In genomic region chr4:4791180-4791579, GRCm38 (mm10) we compare ENCODE assay signal across 10 mouse cellular contexts. TPM values are rescaled to one million over a fixed set of nuclear protein-coding genes. Genes with fewer than 3 reads are reported as not detected.
DNase-seq lines count a peak whose midpoint lies in the region; ATAC-seq and TF ChIP-seq lines count a peak whose summit lies in the region.
"Had no signal": no experiment of that assay in that cellular context is flagged by ENCODE, and none has a peak within 500 bp of the region (broad histone marks: within the 10 kb centered on the region; RNA-seq: fewer than 3 reads in every experiment).

No protein-coding gene starts in this region.

- TF ChIP-seq CTCF in cortical plate, adult 2 months (IDR thresholded peaks at IDR 0.05; ENCODE audit: extremely low read depth, insufficient read depth, low read length): no peak
- no peak for TF ChIP-seq CTCF in hindbrain, postnatal 0 days (IDR thresholded peaks at IDR 0.05; ENCODE audit: low read depth)

- H3K4me3 ChIP-seq in heart, embryonic 11.5 days (ENCODE audit: low read depth, low read length): peak overlapping the region; percentile 74
- H3K4me3 ChIP-seq in cortical plate, adult 2 months (ENCODE audit: insufficient read depth, low read length): peak overlapping the region; percentile 92; the same call in 1 of the 2 replicates
- H3K4me3 ChIP-seq in hindbrain, postnatal 0 days (ENCODE audit: low read length): peak overlapping the region; percentile 97
- H3K4me3 ChIP-seq in midbrain, embryonic 13.5 days (replicated peaks): peak overlapping the region; percentile 85

- no peak for ATAC-seq in heart, embryonic 11.5 days (replicated peaks; ENCODE audit: insufficient number of reproducible peaks, low FRiP score, low TSS enrichment)
- no peak for ATAC-seq in hindbrain, postnatal 0 days
- ATAC-seq in midbrain, embryonic 13.5 days: no peak

- peak overlapping the region; percentile 86 for H3K4me2 ChIP-seq in heart, embryonic 11.5 days
- H3K4me2 ChIP-seq in hindbrain, postnatal 0 days (ENCODE audit: low read depth, low read length): peak overlapping the region; percentile 62
- H3K4me2 ChIP-seq in midbrain, embryonic 13.5 days (replicated peaks): peak overlapping the region; percentile 59

- H3K27me3 ChIP-seq in heart, embryonic 11.5 days (ENCODE audit: control insufficient read depth, insufficient read depth, low read length): no peaks in the 10 kb centered on the region
- H3K27me3 ChIP-seq in hindbrain, postnatal 0 days (ENCODE audit: insufficient read depth, low read length): no peaks in the 10 kb centered on the region
- no peaks in the 10 kb centered on the region for H3K27me3 ChIP-seq in midbrain, embryonic 13.5 days

- 94% methylated on average over 1 of the region's 1 CpGs for WGBS in heart, embryonic 11.5 days (ENCODE audit: insufficient replicate concordance)
- WGBS in hindbrain, postnatal 0 days: 84% methylated on average over 1 of the region's 1 CpGs
- 93% methylated on average over 1 of the region's 1 CpGs for WGBS in midbrain, embryonic 13.5 days

- 0 out of 2 replicates have a peak, but pooled peaks cover 6% of the 10 kb centered on the region for H3K36me3 ChIP-seq in heart, embryonic 11.5 days (ENCODE audit: control insufficient read depth, insufficient read depth, low read length)
- no peaks in the 10 kb centered on the region for H3K36me3 ChIP-seq in hindbrain, postnatal 0 days (ENCODE audit: insufficient read depth, low read length)
- peaks cover 22% of the 10 kb centered on the region for H3K36me3 ChIP-seq in midbrain, embryonic 13.5 days

- TF ChIP-seq POLR2A in cortical plate, adult 2 months (IDR thresholded peaks at IDR 0.05; ENCODE audit: extremely low read depth, insufficient read depth, low read length): no peak

- H3K4me1 ChIP-seq in heart, embryonic 11.5 days (ENCODE audit: control insufficient read depth, insufficient read depth, low read length): peaks cover 4% of the 10 kb centered on the region
- no peaks in the 10 kb centered on the region for H3K4me1 ChIP-seq in cortical plate, adult 2 months (ENCODE audit: control insufficient read depth, insufficient read depth, low read length)
- H3K4me1 ChIP-seq in hindbrain, postnatal 0 days (ENCODE audit: insufficient read depth, low read length): peaks cover 8% of the 10 kb centered on the region; the same call in 1 of the 2 replicates
- peaks cover 22% of the 10 kb centered on the region for H3K4me1 ChIP-seq in midbrain, embryonic 13.5 days (replicated peaks)

- no peak overlapping the region for H3K9ac ChIP-seq in heart, embryonic 11.5 days (ENCODE audit: low read depth, low read length)
- H3K9ac ChIP-seq in hindbrain, postnatal 0 days (replicated peaks; ENCODE audit: low read length): peak overlapping the region; percentile 98; the same call in 1 of the 2 replicates
- peak overlapping the region; percentile 97 for H3K9ac ChIP-seq in midbrain, embryonic 13.5 days (replicated peaks)

- no peak for DNase-seq in heart, adult 9 months (ENCODE audit: low spot score in 2 of 2)
- no peak for DNase-seq in hindbrain, postnatal 0 days (ENCODE audit: low spot score)
- DNase-seq in c-Kit-positive CD71-positive TER-119-positive erythroid progenitor cells, embryonic 14.5 days (ENCODE audit: low spot score): no peak
- DNase-seq in Muller cell, postnatal 12 days (ENCODE audit: inconsistent ontology term): no peak
- DNase-seq in adrenal gland, adult (ENCODE audit: inconsistent age in 2 of 2, low spot score in 1 of 2): no peak
- DNase-seq: heart, postnatal 36 days; lung, postnatal 10 days had no signal

- H3K27ac ChIP-seq in heart, embryonic 11.5 days (ENCODE audit: low read depth, low read length): no peak overlapping the region
- H3K27ac ChIP-seq in cortical plate, adult 2 months (ENCODE audit: insufficient read depth, low read length): no peak overlapping the region
- no peak overlapping the region for H3K27ac ChIP-seq in hindbrain, postnatal 0 days
- H3K27ac ChIP-seq in midbrain, embryonic 13.5 days: no peak overlapping the region

- H3K9me3 ChIP-seq in heart, embryonic 11.5 days (replicated peaks; ENCODE audit: control insufficient read depth, low read length): no peaks in the 10 kb centered on the region
- no peaks in the 10 kb centered on the region for H3K9me3 ChIP-seq in hindbrain, postnatal 0 days (ENCODE audit: low read length)
- 0 out of 2 replicates have a peak, but pooled peaks cover 7% of the 10 kb centered on the region for H3K9me3 ChIP-seq in midbrain, embryonic 13.5 days

RNA-seq across cellular contexts. Expression of gene Impad1, which starts 2.0 kb away (rescaled TPM):
- polyA plus RNA-seq in heart, embryonic 11.5 days (2014; fragmentation: Nextera tagmentation; extraction: Ambion mirVana): 37.1 and 37.6 TPM in 2 replicates
- 34.8 and 35.1 TPM in 2 replicates for polyA plus RNA-seq in cortical plate, adult 2 months (2012; rRNA removed)
- 99.6 and 104 TPM in 2 replicates for total RNA-seq in hindbrain, postnatal 0 days (2014; rRNA removed)
- polyA plus RNA-seq in hindbrain, postnatal 0 days (2015; fragmentation: Nextera tagmentation; extraction: Ambion mirVana): 42.5 and 43.3 TPM in 2 replicates
- polyA plus RNA-seq in midbrain, embryonic 13.5 days (2015; fragmentation: Nextera tagmentation; extraction: Ambion mirVana): 37.6 and 37.8 TPM in 2 replicates
